Mouse (Mus musculus): Measurements from ENCODE around the gene Lix1. TPM values are rescaled to one million over a fixed set of nuclear protein-coding genes. Genes with fewer than 3 reads are reported as not detected.

Gene Lix1
- 5.1 and 5.4 TPM in 2 replicates for polyA plus RNA-seq (2015; fragmentation: Nextera tagmentation; extraction: Ambion mirVana)

DNA sequence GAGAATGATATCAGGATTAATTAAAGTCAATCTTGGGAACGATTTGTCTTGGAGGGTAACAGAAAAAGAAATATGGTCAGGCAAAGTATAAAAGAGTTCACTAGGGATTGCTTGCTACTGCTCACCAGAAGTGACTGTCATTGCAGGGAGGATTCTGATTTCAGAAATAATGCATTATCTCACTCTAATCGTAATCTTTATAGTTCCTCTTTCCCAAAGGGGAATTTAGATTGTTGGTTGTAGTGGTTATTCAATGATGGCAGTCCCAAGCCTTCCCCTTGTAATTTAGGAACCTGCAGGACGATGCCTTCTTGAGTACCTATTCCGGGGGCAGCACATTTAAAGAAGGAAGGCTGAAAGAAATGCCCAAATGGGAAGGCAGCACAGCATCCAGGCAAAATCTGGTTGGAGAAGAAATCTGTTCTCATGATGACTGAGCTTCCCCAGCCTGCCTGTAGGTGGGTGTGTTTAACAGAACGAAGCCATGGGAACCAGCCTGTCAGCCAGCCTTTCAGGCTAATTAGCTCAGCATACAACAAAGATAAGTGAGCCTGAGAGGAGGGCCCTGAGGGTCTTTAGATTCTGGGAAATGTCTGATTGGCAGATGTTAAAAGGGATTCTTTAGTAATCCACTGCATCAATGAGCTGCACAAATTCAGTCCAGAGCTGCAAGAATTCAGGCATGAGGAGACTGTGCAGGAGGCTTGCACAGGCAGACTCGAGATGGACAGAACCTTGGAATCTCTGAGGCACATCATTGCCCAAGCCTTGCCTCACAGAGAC, at the start of gene Lix1:
Gene Lix1, plus strand, starts transcription at position 451 of the 783 bp plus-strand sequence.
- H3K9ac ChIP-seq = no peak within 1 kb of the TSS
- peak within 1 kb of the TSS; percentile 34 for H3K4me2 ChIP-seq
- WGBS = 34% methylated on average over 6 of the region's 6 CpGs
- H3K36me3 ChIP-seq = no peaks in the 10 kb centered on the region
- H3K27me3 ChIP-seq (replicated peaks) = no peaks in the 10 kb centered on the region
- no peaks in the 10 kb centered on the region for H3K4me1 ChIP-seq
- peak within 1 kb of the TSS; percentile 46; the same call in 1 of the 2 replicates for H3K27ac ChIP-seq
- 0 out of 2 replicates have a peak, but pooled peaks have one; percentile 68 for ATAC-seq (ENCODE audit: insufficient read depth, low FRiP score, low read depth)
- H3K9me3 ChIP-seq = no peaks in the 10 kb centered on the region
- H3K4me3 ChIP-seq (replicated peaks) = no peak within 1 kb of the TSS

DNA sequence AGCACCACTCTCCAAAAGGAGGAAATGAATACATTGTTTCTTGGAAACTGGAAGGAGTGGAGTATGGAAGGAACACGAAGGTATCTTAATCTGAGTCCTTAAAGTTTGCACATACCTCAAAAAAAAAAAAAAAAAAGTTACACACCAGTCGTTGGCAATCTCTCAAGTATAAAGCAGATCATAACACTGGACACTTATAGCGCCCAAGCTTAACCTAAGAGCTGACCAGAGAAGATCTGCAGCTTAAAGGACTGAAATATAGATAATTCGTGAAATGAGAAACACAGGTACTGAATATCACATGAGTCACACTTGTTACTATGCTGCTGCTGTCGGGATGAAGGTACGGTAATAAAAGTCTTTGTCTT, 28.9 kb upstream of the Lix1 start:
- H3K27me3 ChIP-seq (replicated peaks) = no peaks in the 10 kb centered on the region
- peaks cover 3% of the 10 kb centered on the region; the same call in 1 of the 2 replicates for H3K36me3 ChIP-seq
- peak overlapping the region; percentile 67 for H3K4me2 ChIP-seq
- H3K4me3 ChIP-seq (replicated peaks) = peak overlapping the region; percentile 81
- H3K4me1 ChIP-seq = 0 out of 2 replicates have a peak, but pooled peaks cover 4% of the 10 kb centered on the region
- peak overlapping the region; percentile 51 for H3K9ac ChIP-seq
- H3K27ac ChIP-seq = peak overlapping the region; percentile 89
- no peaks in the 10 kb centered on the region for H3K9me3 ChIP-seq
- no peak for ATAC-seq (ENCODE audit: insufficient read depth, low FRiP score, low read depth)
- WGBS = 2% methylated on average over 6 of the region's 6 CpGs

DNA sequence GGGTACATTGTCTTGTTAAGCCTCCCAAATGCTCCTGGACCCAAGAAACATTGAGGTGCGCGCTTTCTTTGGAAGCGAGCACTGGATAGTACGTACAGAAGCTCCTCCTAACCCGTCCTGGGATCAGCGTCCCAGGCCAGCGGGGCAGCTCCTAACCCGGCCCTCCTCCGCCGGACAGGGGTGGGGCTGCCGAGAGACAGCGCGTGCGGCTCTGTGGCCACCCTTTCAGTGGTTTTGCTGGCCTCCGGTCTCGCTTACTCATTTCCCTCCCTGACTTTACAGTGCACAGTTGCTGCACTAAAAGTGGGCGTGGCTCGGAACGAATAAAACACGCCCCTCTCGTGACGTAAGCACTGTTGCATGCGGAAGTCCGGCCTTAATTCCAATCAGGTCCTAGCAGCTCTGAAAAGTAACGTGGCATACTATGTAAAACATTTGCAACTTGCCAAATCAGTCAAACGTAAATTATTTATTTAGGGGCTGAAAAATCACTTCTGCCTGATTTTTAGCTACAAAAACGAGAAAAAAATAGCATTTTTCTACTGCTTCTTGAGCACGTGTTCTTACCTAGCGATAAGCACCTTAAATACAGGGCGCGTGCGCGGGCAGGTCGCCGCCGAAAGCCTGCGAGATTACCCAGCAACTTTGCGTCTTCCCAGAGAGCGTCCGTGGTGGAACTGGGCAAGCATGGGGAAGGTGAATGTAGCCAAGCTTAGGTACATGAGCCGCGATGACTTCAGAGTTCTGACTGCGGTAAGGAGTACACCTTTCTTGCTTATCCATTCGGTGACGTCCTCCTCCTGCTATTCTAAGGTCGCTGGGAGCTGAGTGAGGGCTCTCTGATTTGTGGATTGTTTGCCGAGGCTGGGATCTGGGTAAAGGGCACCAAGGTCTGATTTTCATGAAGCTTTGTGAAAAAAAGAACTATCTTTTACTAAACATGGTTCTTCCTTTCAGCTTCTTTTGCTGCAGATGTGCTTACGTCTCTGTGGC, 28.3 kb upstream of the Lix1 start, which contains the start of gene Riok2:
Gene Riok2, plus strand, starts transcription at position 392 of the 993 bp plus-strand sequence.
- H3K27ac ChIP-seq = peak within 1 kb of the TSS; percentile 89
- 0 out of 2 replicates have a peak, but pooled peaks cover 4% of the 10 kb centered on the region for H3K4me1 ChIP-seq
- H3K27me3 ChIP-seq (replicated peaks) = no peaks in the 10 kb centered on the region
- no peaks in the 10 kb centered on the region for H3K9me3 ChIP-seq
- peak; percentile 98 for ATAC-seq (ENCODE audit: insufficient read depth, low FRiP score, low read depth)
- H3K4me3 ChIP-seq (replicated peaks) = peak within 1 kb of the TSS; percentile 81
- WGBS = under 1% methylated on average over 48 of the region's 48 CpGs
- H3K4me2 ChIP-seq = peak within 1 kb of the TSS; percentile 67
- H3K36me3 ChIP-seq = peaks cover 6% of the 10 kb centered on the region; the same call in 1 of the 2 replicates
- H3K9ac ChIP-seq = peak within 1 kb of the TSS; percentile 78

DNA sequence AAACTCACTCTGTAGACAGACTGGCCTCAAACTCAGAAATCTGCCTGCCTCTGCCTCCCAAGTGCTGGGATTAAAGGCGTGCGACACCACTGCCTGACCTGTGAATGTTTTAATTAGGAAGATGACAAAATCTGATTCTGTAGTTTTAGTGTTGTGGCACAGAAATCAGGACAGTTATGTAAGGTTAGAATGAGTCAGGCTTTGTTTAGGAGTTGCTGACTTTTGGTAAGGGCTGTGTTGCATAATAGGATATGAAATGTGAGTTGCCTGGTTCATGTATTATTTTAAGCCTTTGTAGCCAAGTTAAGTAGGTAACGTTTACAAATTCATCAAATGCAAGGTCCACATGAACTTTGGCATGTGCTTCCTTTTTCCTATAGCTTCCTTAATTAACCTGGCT, 26.9 kb upstream of the Lix1 start:
- no peak overlapping the region for H3K9ac ChIP-seq
- ATAC-seq (ENCODE audit: insufficient read depth, low FRiP score, low read depth) = no peak
- WGBS = 78% methylated on average over 3 of the region's 3 CpGs
- 0 out of 2 replicates have a peak, but pooled peaks cover 4% of the 10 kb centered on the region for H3K4me1 ChIP-seq
- H3K4me2 ChIP-seq = peak overlapping the region; percentile 67
- H3K4me3 ChIP-seq (replicated peaks) = peak overlapping the region; percentile 81
- H3K36me3 ChIP-seq = peaks cover 6% of the 10 kb centered on the region; the same call in 1 of the 2 replicates
- H3K27me3 ChIP-seq (replicated peaks) = no peaks in the 10 kb centered on the region
- no peak overlapping the region for H3K27ac ChIP-seq
- H3K9me3 ChIP-seq = no peaks in the 10 kb centered on the region

DNA sequence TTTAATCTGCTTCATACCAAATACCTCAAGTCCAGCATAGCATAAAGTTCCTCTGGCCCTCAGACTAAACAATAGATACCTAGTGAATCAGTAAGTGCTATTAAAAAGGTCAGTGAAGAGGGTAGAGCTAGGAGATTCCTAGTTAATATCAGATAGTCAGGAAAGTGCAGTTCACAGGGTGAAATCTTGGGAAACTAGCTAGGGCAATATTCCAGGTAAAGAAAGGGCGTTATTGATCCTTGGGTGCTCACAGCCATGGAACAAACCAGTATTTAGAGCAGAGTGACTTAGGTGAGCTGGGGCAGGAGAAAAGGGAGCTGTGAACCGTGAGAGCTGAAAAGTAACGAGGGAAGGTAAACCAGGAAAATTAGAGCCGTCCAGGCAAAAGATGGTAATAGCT, 18.8 kb upstream of the Lix1 start:
- no peak overlapping the region for H3K4me2 ChIP-seq
- H3K36me3 ChIP-seq = peaks cover 30% of the 10 kb centered on the region
- 91% methylated on average over 4 of the region's 4 CpGs for WGBS
- H3K9me3 ChIP-seq = no peaks in the 10 kb centered on the region
- H3K27ac ChIP-seq = no peak overlapping the region
- H3K9ac ChIP-seq = no peak overlapping the region
- no peaks in the 10 kb centered on the region for H3K27me3 ChIP-seq (replicated peaks)
- no peak overlapping the region for H3K4me3 ChIP-seq (replicated peaks)
- no peak for ATAC-seq (ENCODE audit: insufficient read depth, low FRiP score, low read depth)
- H3K4me1 ChIP-seq = no peaks in the 10 kb centered on the region

DNA sequence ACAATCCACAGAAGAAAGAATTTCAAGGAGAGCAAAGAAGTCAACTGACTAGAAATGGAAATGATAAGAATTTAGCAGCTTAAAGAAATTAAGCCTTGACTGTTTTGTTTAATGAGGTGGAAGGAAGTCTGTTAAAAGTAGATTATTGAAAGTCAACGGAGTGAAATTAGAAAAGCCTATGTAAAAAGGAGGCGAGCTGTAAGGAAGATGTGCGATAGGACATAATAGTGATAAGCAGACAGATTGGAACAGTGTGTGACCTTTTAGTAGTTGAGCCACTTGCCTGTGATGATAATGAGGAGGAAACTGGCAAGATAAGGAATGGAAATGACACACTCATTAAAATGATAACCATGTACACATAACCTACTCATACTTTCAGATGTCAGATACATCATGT, 18.0 kb upstream of the Lix1 start:
- 90% methylated on average over 3 of the region's 3 CpGs for WGBS
- Histone ChIP-seq H3K4me2 (no peak overlapping the region), H3K4me1 (no peaks in the 10 kb centered on the region), H3K36me3 (peaks cover 27% of the 10 kb centered on the region), H3K9me3 (no peaks in the 10 kb centered on the region), H3K9ac (no peak overlapping the region), H3K27ac (no peak overlapping the region), H3K4me3 (replicated peaks) (no peak overlapping the region), H3K27me3 (replicated peaks) (no peaks in the 10 kb centered on the region)
- ATAC-seq (ENCODE audit: insufficient read depth, low FRiP score, low read depth) = no peak

DNA sequence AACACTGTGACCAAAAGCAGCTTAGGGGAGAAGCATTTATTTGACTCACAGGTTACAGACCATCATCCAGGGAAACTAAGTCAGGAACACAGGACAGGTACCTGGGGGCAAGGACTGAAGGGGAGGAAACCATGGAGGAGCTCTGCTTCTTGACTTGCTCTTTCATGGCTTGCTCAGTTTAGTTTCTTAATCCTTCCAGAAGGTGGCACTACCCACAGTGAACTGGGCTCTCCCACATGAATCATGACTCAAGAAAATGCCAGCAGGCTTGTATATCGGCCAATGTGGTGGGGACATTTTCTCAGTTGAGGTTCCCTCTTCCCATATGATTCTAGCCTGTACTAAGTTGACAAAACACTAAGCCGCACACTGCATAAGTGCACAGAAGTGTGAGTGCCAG, 16.4 kb upstream of the Lix1 start:
- no peaks in the 10 kb centered on the region for H3K4me1 ChIP-seq
- no peak overlapping the region for H3K9ac ChIP-seq
- H3K4me2 ChIP-seq = no peak overlapping the region
- H3K27me3 ChIP-seq (replicated peaks) = no peaks in the 10 kb centered on the region
- no peak overlapping the region for H3K4me3 ChIP-seq (replicated peaks)
- no peaks in the 10 kb centered on the region for H3K9me3 ChIP-seq
- peaks cover 27% of the 10 kb centered on the region; the same call in 1 of the 2 replicates for H3K36me3 ChIP-seq
- WGBS = 82% methylated on average over 2 of the region's 2 CpGs
- H3K27ac ChIP-seq = no peak overlapping the region
- ATAC-seq (ENCODE audit: insufficient read depth, low FRiP score, low read depth) = no peak

DNA sequence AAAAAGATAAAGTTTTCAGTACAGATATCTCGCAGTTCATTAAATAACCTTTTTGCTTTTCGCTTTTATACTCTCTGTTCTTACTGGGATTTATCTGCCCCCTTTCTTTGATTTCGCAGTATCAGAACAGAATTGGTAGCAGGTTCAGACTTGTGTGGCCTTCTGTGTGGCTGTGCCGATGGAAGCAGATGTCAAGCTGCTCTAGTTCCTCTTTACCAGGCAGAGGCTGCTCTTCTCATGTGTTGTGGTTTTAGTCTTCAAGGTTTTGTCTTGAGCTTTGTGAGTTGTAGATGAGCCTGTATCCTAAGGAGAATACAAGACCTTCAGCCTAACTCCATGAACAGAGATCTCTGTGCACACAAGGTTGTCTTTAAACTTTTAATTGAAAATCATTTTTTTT, 10.6 kb upstream of the Lix1 start:
- H3K27me3 ChIP-seq (replicated peaks) = no peaks in the 10 kb centered on the region
- ATAC-seq (ENCODE audit: insufficient read depth, low FRiP score, low read depth) = no peak
- no peak overlapping the region for H3K4me2 ChIP-seq
- H3K9ac ChIP-seq = no peak overlapping the region
- no peaks in the 10 kb centered on the region for H3K9me3 ChIP-seq
- peaks cover 10% of the 10 kb centered on the region; the same call in 1 of the 2 replicates for H3K36me3 ChIP-seq
- no peaks in the 10 kb centered on the region for H3K4me1 ChIP-seq
- 89% methylated on average over 4 of the region's 4 CpGs for WGBS
- no peak overlapping the region for H3K4me3 ChIP-seq (replicated peaks)
- no peak overlapping the region for H3K27ac ChIP-seq

DNA sequence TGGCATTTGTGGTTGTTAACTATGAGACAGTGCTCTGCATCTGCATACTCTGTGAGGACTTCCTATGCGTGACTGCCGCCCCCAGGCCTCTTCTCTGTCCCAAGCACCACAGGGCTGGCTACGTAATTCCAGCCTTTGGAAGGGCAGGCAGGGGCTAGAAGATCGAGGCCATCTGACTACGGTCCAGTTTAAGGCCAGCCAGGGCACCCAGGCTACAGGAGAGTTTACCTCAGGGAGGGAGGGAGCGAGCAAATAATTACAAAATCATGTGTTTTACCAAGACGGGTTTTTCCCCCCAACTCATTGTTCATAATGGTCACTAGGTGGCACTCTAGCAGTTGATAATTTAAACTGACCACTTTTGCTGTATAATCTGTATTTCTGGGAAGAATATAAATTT, 9.6 kb upstream of the Lix1 start:
- no peaks in the 10 kb centered on the region for H3K9me3 ChIP-seq
- H3K9ac ChIP-seq = no peak overlapping the region
- H3K27ac ChIP-seq = no peak overlapping the region
- WGBS = 64% methylated on average over 7 of the region's 7 CpGs
- H3K27me3 ChIP-seq (replicated peaks) = no peaks in the 10 kb centered on the region
- no peak for ATAC-seq (ENCODE audit: insufficient read depth, low FRiP score, low read depth)
- H3K4me1 ChIP-seq = no peaks in the 10 kb centered on the region
- H3K36me3 ChIP-seq = peaks cover 7% of the 10 kb centered on the region; the same call in 1 of the 2 replicates
- H3K4me2 ChIP-seq = no peak overlapping the region
- no peak overlapping the region for H3K4me3 ChIP-seq (replicated peaks)

DNA sequence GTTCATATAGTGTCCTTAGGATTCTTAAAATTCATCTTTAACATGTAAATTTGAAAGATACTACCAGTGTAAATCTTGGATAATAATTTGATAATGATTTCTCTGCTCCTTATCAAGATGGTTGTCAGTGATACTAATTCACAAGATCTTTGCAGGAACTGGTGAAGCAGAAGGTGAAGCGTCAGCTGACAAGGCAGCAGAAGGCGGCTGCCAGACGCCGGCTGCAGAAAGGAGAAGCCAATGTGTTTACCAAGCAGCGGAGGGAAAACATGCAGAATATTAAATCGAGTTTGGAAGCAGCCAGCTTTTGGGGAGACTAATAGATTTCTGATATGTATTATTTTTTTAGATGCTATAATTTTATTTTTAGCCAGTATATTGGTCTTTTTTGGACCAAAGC, 9.2 kb upstream of the Lix1 start:
- Histone ChIP-seq H3K4me2 (no peak overlapping the region), H3K36me3 (peaks cover 7% of the 10 kb centered on the region; the same call in 1 of the 2 replicates), H3K4me3 (replicated peaks) (no peak overlapping the region), H3K27ac (no peak overlapping the region), H3K9ac (no peak overlapping the region), H3K9me3 (no peaks in the 10 kb centered on the region), H3K27me3 (replicated peaks) (no peaks in the 10 kb centered on the region), H3K4me1 (no peaks in the 10 kb centered on the region)
- no peak for ATAC-seq (ENCODE audit: insufficient read depth, low FRiP score, low read depth)
- 85% methylated on average over 6 of the region's 6 CpGs for WGBS

DNA sequence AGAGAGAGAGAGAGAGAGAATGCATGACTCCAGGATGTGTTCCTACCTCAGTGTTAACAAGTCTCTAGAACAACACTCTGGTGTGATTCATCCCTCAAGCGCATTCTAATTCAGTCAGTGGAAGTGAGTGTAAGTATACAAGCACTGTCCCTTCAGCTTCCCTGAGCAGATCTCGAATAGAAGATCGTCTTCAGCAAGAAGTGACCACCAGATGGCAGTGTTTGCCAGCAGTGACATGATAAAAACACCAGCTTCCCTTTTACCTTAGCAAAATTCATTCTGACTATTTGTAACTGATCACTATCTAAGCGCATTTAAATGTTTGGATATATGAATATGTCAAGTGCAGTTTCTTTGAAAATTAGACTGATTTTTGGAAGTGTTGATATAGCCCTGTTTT, 8.1 kb upstream of the Lix1 start:
- Histone ChIP-seq H3K4me1 (no peaks in the 10 kb centered on the region), H3K27ac (no peak overlapping the region), H3K36me3 (peaks cover 7% of the 10 kb centered on the region; the same call in 1 of the 2 replicates), H3K27me3 (replicated peaks) (no peaks in the 10 kb centered on the region), H3K9ac (no peak overlapping the region), H3K4me3 (replicated peaks) (no peak overlapping the region), H3K9me3 (no peaks in the 10 kb centered on the region), H3K4me2 (no peak overlapping the region)
- ATAC-seq (ENCODE audit: insufficient read depth, low FRiP score, low read depth) = 0 out of 2 replicates have a peak, but pooled peaks have one; percentile 27
- WGBS = 26% methylated on average over 4 of the region's 4 CpGs
